Mouse (Mus musculus): ENCODE results near the gene Zfp955b. TPM values are rescaled to one million over a fixed set of nuclear protein-coding genes. Genes with fewer than 3 reads are reported as not detected.

Zfp955b gene
- 1.8 and 2.9 TPM in 2 replicates for polyA plus RNA-seq (2012; rRNA removed; ENCODE audit: low replicate concordance)

GRCm38 (mm10) chr17:33289039-33289875 is at the start of gene Zfp955b:
Gene Zfp955b (plus strand): TSS chr17:33289544.

DNA sequence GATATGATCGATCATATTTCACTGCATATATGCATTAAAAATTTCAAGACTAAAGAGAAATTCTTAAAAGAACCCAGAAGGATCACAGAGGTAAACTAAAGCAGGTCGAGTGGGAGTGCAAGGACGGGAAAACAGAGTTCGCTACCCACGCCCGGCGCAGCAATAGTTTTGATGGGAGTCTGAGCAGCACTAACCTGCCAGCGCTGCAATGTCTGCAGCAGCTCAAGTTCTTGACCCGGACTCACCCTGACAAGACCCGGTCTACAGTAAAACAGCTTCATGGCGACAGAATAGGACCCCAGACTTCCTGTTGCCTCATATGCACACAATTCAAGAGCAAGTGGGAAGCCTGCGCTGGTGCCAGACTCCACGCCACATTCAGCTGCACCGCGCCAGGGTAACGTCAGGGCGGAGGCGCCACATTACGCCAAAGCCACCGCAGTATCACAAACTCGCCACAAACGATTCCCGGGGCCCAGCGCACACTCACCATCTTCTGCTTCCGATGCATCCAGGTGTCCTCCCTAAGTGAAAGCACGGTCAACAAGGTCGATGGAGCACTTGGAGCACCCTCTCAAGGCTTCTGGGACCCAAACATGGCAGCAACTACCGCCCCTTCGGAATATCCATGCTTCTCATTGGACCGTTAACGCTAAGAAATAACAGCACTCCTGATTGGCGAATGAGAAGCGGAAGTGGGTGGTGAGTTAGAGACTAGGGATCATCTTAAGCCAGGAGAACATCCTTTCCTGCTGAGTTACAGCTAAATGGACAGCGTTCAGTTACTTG is 34.6 kb upstream of the Zfp955b start, which contains the start of gene Zfp955a:
Gene Zfp955a (minus strand): TSS at position 616 of the 789 bp plus-strand sequence.

DNA sequence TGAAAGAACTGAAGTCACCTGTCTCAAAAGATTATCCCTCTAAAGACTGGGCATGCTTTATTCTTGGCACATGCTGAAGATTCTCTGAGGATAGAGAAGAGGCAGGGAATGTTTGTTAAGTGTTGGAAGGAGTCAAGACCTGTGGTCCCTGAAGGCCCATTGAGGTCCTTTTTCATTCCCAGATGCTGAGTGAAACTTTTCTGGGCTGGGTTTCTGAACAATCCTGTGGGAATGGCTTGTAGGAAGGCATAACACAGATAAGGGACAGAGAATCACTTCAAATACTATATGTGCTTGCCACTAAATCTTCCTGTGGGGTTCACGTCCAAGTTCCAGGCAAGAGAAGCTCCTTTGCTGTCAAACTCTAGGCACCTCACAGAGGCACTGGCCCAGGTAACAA is 25.0 kb upstream of the Zfp955b start, which contains the start of gene Olfr63:
Gene Olfr63 (plus strand): TSS at position 301 of the 400 bp plus-strand sequence.

Other genes with a start within 250 kb of the Zfp955b start
- not detected in 2 replicates for gene 4921501E09Rik, start 221.5 kb upstream of the Zfp955b start, polyA plus RNA-seq (2012; rRNA removed; ENCODE audit: low replicate concordance)
- gene Zfp563, start 200.2 kb upstream of the Zfp955b start, polyA plus RNA-seq (2012; rRNA removed; ENCODE audit: low replicate concordance): 1.2 and 2.5 TPM in 2 replicates
- gene Morc2b, start 149.9 kb upstream of the Zfp955b start, polyA plus RNA-seq (2012; rRNA removed; ENCODE audit: low replicate concordance): not detected in 2 replicates
- not detected in 2 replicates for gene Olfr55, start 121.1 kb upstream of the Zfp955b start, polyA plus RNA-seq (2012; rRNA removed; ENCODE audit: low replicate concordance)
- not detected in 2 replicates for gene Olfr239, start 98.2 kb upstream of the Zfp955b start, polyA plus RNA-seq (2012; rRNA removed; ENCODE audit: low replicate concordance)
- gene Olfr1564, start 67.9 kb upstream of the Zfp955b start, polyA plus RNA-seq (2012; rRNA removed; ENCODE audit: low replicate concordance): 0.26 TPM in 1 of 2 replicates, not detected in the other
- gene Zfp955a, start 34.4 kb upstream of the Zfp955b start, polyA plus RNA-seq (2012; rRNA removed; ENCODE audit: low replicate concordance): 1.1 and 1.9 TPM in 2 replicates
- gene Olfr63, start 24.9 kb upstream of the Zfp955b start, polyA plus RNA-seq (2012; rRNA removed; ENCODE audit: low replicate concordance): not detected in 2 replicates
- gene Zfp81, start 69.3 kb downstream of the Zfp955b start, polyA plus RNA-seq (2012; rRNA removed; ENCODE audit: low replicate concordance): 1.1 and 2.9 TPM in 2 replicates
- gene Zfp101, start 105.1 kb downstream of the Zfp955b start, polyA plus RNA-seq (2012; rRNA removed; ENCODE audit: low replicate concordance): 1.8 and 2.9 TPM in 2 replicates
- gene Actl9, start 143.4 kb downstream of the Zfp955b start, polyA plus RNA-seq (2012; rRNA removed; ENCODE audit: low replicate concordance): 0.39 and 0.52 TPM in 2 replicates
- 114 and 141 TPM in 2 replicates for gene Adamts10, start 234.7 kb downstream of the Zfp955b start, polyA plus RNA-seq (2012; rRNA removed; ENCODE audit: low replicate concordance)